Mouse (Mus musculus): ENCODE results near the gene Klrb1c. TPM values are rescaled to one million over a fixed set of nuclear protein-coding genes. Genes with fewer than 3 reads are reported as not detected.

Gene Klrb1c
- not detected in 2 replicates for polyA plus RNA-seq (2012; ENCODE audit: insufficient read depth, insufficient read length, missing spikeins)

DNA sequence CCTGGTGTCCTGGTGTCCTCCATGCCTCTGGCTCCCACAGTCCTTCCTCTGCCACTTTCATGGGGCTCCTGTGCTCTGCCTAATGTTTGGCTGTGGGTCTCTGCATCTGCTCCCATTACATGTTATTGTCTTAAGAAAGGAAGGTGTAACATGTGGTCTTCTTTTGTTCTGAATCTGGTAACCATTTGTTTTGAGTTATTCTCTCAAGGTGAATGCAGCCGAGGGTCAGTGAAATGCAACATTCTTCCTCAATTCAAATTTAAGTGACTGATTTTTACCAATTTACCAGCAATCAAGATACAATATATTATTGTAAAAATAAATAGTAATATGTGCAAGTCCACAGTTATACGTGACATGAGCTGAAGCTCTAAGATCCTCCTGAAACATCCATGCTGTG, at the start of gene Klrb1c:
Klrb1c (minus strand) TSS at position 101 of the 400 bp plus-strand sequence.
- H3K4me3 ChIP-seq (ENCODE audit: insufficient read depth, low read length), result no peak within 1 kb of the TSS
- peak within 1 kb of the TSS; percentile 45 for H3K27ac ChIP-seq (ENCODE audit: insufficient read depth, low read depth, low read length)
- TF ChIP-seq CTCF (IDR thresholded peaks at IDR 0.05; ENCODE audit: low read depth, low read length) (no peak), POLR2A (IDR thresholded peaks at IDR 0.05; ENCODE audit: borderline replicate concordance, low read depth, low read length) (no peak)
- peaks cover 28% of the 10 kb centered on the region for H3K4me1 ChIP-seq (ENCODE audit: control insufficient read depth, insufficient read depth, low read length)

DNA sequence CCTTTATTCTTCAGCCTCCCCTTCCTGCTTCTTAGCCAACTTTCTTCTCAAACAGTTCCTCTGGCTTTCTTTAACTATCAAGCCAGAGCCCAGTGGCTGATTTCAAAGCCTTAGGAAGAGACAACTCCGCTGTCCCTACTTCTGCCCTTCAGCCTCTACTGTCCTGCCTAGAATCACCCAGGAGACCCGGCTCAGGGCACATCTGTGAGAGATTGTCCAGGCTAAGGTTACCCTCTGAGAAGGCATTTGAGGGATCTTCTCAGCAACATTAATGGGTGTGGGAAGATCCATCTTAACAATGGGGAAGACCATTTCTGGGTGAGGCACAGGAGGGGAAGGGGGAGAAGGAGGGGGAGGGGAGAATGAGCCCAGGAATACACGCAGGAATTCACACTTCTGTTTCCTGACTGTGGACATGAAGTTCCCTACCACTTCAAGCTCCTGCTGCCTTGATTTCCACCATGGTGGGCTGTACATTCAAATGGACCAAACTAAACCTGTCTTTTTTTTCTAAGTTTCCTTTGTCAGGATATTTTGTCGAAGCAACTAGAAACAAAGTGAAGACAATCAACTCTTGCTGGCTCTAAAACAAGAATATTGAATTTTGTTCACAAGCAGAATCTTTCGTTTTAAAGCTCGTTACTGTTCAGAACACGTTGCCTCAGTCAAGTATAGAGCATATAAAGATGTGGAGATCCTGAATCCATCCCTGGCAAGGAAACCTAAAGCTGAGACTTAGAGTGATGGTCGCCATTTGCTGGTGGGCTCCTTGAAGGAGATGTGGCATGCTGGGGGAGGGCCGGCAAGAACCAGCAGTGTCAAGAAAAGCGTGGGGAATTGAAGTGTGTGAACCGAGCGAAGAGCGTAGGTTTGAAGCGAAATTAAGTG, 48.7 kb upstream of the Klrb1c start:
- H3K27ac ChIP-seq (ENCODE audit: insufficient read depth, low read depth, low read length), result no peak overlapping the region
- TF ChIP-seq POLR2A (IDR thresholded peaks at IDR 0.05; ENCODE audit: borderline replicate concordance, low read depth, low read length) (no peak), CTCF (IDR thresholded peaks at IDR 0.05; ENCODE audit: low read depth, low read length) (no peak)
- peaks cover 21% of the 10 kb centered on the region; the same call in 1 of the 2 replicates for H3K4me1 ChIP-seq (ENCODE audit: control insufficient read depth, insufficient read depth, low read length)

DNA sequence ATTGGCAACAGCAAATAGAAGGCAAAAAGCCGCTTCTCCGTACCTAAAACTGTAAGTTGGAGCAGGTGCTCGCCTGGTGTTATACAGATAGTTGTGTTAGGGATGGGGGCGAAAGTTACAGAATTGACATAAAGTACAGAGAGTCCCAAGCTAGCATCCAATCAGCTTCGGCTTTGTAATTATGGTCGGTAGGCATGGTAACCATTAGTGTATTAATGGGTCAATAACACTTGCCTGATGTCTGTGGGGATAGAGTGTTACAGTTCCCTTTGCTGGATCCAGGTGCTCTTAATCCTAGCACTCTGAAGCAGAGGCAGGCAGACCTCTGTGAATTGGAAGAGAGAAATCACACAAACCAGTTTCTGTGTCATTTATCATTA, 47.9 kb upstream of the Klrb1c start:
- no peak for TF ChIP-seq POLR2A (IDR thresholded peaks at IDR 0.05; ENCODE audit: borderline replicate concordance, low read depth, low read length)
- TF ChIP-seq CTCF (IDR thresholded peaks at IDR 0.05; ENCODE audit: low read depth, low read length), result no peak

More for the DNA sequence above, 48.7 kb upstream of the Klrb1c start:
- H3K4me3 ChIP-seq (ENCODE audit: insufficient read depth, low read length), result peak overlapping the region; percentile 92

DNA sequence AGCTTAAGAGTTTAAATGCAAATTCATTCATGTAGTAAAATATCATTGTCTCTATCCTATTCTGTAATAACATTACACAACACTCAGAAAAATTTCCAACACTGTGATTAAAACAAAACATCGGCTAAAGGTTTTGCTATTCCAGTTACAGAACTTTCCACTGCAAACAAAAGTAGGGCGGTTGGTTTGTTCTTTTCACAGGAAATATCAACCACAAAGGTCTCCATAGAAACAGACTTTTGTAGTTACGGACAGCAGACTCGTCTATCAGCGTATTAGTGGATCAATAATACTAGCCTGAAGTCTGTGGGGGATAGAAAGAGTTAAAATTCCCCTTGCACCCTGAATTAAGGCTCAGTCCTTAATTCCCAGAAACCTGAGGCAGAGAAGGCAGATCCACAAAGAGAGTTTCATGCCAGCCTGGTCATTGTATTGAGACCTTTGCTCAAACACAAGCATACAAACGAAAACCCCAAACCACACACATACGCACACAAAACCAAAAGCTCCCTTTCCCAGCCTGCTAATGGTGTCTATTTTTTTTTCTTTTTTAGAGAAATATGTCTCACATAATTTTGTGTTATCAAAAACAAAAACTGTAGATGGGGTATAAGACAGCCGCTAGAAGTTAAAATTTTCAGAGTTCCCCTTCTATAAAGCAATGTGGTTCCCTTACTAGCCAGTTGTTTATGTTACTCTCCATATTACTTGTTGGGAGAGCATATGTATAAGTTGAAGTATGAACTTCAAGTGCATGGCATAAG, 47.4 kb upstream of the Klrb1c start:
- Histone ChIP-seq H3K4me3 (ENCODE audit: insufficient read depth, low read length) (no peak overlapping the region), H3K4me1 (ENCODE audit: control insufficient read depth, insufficient read depth, low read length) (peaks cover 21% of the 10 kb centered on the region; the same call in 1 of the 2 replicates), H3K27ac (ENCODE audit: insufficient read depth, low read depth, low read length) (no peak overlapping the region)
- no peak for TF ChIP-seq POLR2A (IDR thresholded peaks at IDR 0.05; ENCODE audit: borderline replicate concordance, low read depth, low read length)

More for the DNA sequence above, 47.9 kb upstream of the Klrb1c start:
- Histone ChIP-seq H3K27ac (ENCODE audit: insufficient read depth, low read depth, low read length) (no peak overlapping the region), H3K4me3 (ENCODE audit: insufficient read depth, low read length) (no peak overlapping the region), H3K4me1 (ENCODE audit: control insufficient read depth, insufficient read depth, low read length) (peaks cover 21% of the 10 kb centered on the region; the same call in 1 of the 2 replicates)

DNA sequence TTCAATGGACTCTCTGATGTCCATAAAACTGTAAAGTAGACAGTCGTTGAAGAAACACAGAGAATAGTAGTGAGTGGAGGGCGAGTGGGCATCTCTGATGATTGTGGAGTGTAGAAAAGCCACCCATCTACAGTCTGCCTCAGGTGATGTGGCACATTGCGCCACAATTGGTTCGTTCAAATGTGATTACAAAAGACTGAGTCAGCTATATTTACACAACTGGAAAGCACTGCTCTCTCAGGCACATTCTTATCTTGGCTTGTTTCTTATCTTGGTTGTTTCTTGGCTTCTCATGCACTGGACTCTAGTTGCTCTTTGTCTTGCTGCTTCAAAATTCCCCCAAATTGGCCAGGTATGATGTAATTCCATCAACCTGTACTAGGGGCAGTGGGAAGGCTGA, 46.6 kb upstream of the Klrb1c start:
- Histone ChIP-seq H3K4me1 (ENCODE audit: control insufficient read depth, insufficient read depth, low read length) (peaks cover 21% of the 10 kb centered on the region; the same call in 1 of the 2 replicates), H3K4me3 (ENCODE audit: insufficient read depth, low read length) (no peak overlapping the region), H3K27ac (ENCODE audit: insufficient read depth, low read depth, low read length) (no peak overlapping the region)
- TF ChIP-seq POLR2A (IDR thresholded peaks at IDR 0.05; ENCODE audit: borderline replicate concordance, low read depth, low read length) (no peak), CTCF (IDR thresholded peaks at IDR 0.05; ENCODE audit: low read depth, low read length) (no peak)

DNA sequence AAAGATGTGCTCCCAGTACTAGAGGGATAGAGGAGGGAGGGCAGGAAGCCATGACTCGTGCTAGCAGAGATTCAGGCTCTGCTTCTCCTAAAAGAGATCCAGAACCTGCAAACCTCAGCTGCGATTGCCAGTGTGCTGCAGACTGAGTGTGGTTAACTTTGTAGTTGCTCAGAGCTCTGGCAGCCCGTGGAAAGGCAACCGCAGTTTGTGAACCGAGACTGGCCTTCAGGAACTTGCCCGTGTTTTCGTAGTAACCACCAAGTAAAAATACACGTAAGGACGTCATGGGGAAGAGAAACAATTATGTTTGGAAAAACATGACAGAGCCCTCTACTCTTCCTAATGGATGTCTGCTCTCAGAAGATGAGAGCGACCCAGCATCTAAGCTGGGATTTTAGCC, 44.0 kb upstream of the Klrb1c start:
- Histone ChIP-seq H3K27ac (ENCODE audit: insufficient read depth, low read depth, low read length) (no peak overlapping the region), H3K4me3 (ENCODE audit: insufficient read depth, low read length) (no peak overlapping the region), H3K4me1 (ENCODE audit: control insufficient read depth, insufficient read depth, low read length) (peaks cover 25% of the 10 kb centered on the region)
- TF ChIP-seq POLR2A (IDR thresholded peaks at IDR 0.05; ENCODE audit: borderline replicate concordance, low read depth, low read length) (no peak), CTCF (IDR thresholded peaks at IDR 0.05; ENCODE audit: low read depth, low read length) (no peak)

DNA sequence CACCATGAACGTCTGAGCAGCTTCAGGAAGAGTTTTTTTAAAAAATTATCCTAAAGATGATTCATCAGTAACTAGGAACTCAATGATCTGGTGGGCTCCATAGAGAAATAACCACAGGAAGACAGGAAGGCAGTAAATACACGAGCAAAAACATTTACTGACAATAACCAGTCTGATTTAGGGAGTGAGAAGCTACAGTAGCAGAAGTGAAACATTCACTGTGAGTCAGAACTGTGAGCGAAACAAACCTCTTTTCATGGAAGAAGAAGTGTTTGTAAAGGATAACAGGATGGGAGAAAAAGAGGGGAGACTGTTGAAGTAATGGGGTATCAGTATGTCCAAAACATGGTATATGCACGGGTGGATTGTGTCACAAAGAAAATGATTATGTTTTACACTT, 40.8 kb upstream of the Klrb1c start:
- TF ChIP-seq POLR2A (IDR thresholded peaks at IDR 0.05; ENCODE audit: borderline replicate concordance, low read depth, low read length), result no peak
- no peak for TF ChIP-seq CTCF (IDR thresholded peaks at IDR 0.05; ENCODE audit: low read depth, low read length)
- no peak overlapping the region for H3K27ac ChIP-seq (ENCODE audit: insufficient read depth, low read depth, low read length)
- H3K4me1 ChIP-seq (ENCODE audit: control insufficient read depth, insufficient read depth, low read length), result peaks cover 17% of the 10 kb centered on the region
- H3K4me3 ChIP-seq (ENCODE audit: insufficient read depth, low read length), result no peak overlapping the region

DNA sequence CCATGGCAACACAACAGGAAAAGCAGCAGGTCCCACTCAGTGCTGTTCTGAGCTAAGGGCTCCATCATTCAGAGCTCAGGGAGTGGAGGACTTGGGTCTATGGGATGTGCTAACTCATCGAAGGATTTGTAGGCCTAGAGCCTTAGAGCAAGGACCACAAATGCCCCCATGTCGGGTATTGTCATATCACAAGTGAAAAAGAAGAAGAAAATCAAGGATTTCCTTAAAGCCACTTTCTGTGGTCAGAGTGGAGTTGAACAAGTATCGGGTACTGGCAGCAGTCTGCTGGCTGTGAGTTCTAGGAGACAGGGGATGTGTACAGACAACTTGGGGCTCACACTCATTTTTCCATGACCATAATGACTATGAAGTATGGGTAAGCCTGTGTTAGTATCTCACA, 37.8 kb upstream of the Klrb1c start:
- no peak overlapping the region for H3K4me3 ChIP-seq (ENCODE audit: insufficient read depth, low read length)
- no peak overlapping the region for H3K27ac ChIP-seq (ENCODE audit: insufficient read depth, low read depth, low read length)
- H3K4me1 ChIP-seq (ENCODE audit: control insufficient read depth, insufficient read depth, low read length), result peaks cover 3% of the 10 kb centered on the region
- TF ChIP-seq CTCF (IDR thresholded peaks at IDR 0.05; ENCODE audit: low read depth, low read length), result no peak
- TF ChIP-seq POLR2A (IDR thresholded peaks at IDR 0.05; ENCODE audit: borderline replicate concordance, low read depth, low read length), result no peak

DNA sequence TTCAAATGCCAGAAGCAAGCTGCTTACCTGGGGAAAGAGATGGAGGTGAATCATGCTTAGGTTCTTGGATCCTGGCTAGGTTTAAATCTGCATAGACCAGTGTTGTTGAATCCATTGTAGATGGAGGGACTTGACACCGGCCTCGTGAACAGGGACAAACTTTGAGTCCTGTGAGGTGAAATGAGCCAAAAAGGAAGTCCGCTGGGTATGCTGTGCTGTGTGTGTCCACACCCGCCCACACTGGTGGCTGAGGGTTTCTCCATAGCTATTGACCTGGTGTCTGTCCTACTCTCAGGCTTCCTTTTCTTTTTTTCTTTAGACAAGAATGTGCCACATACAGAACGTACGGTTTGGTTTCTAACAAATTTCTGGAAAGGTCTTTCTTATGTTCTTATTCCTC, 37.1 kb upstream of the Klrb1c start, which contains the start of the genes Gm44511 and Klrb1b:
Gm44511 (minus strand) TSS at position 184 of the 400 bp plus-strand sequence.
Klrb1b (minus strand) TSS at position 200 of the 400 bp plus-strand sequence.
- TF ChIP-seq POLR2A (IDR thresholded peaks at IDR 0.05; ENCODE audit: borderline replicate concordance, low read depth, low read length) (no peak), CTCF (IDR thresholded peaks at IDR 0.05; ENCODE audit: low read depth, low read length) (no peak)
- Histone ChIP-seq H3K4me1 (ENCODE audit: control insufficient read depth, insufficient read depth, low read length) (peaks cover 5% of the 10 kb centered on the region), H3K27ac (ENCODE audit: insufficient read depth, low read depth, low read length) (no peak within 1 kb of the TSS), H3K4me3 (ENCODE audit: insufficient read depth, low read length) (no peak within 1 kb of the TSS)

Measured in bone marrow macrophage, adult 2 months (primary cell).